Mouse (Mus musculus): ENCODE results near the gene Foxp1. TPM values are rescaled to one million over a fixed set of nuclear protein-coding genes. Genes with fewer than 3 reads are reported as not detected.

The Foxp1 gene
- polyA plus RNA-seq, 1 experiment from 2014 or later: 57.8 TPM

GRCm38 (mm10) chr6:99282866-99283657, 239.5 kb downstream of the Foxp1 start:
- no peak overlapping the region for H3K27ac ChIP-seq
- no peaks in the 10 kb centered on the region for H3K27me3 ChIP-seq (ENCODE audit: poor library complexity, severe bottlenecking)
- DNase-seq (ENCODE audit: extremely low spot score, low spot score): no peak

GRCm38 (mm10) chr6:99281433-99281832, 241.1 kb downstream of the Foxp1 start:
- Histone ChIP-seq H3K27me3 (ENCODE audit: poor library complexity, severe bottlenecking) (no peaks in the 10 kb centered on the region), H3K36me3 (replicated peaks) (no peaks in the 10 kb centered on the region), H3K4me3 (no peak overlapping the region), H3K27ac (no peak overlapping the region), H3K9me3 (no peaks in the 10 kb centered on the region), H3K4me1 (peaks cover 21% of the 10 kb centered on the region)
- no peak for DNase-seq (ENCODE audit: extremely low spot score, low spot score)
- 95% methylated on average over 9 of the region's 9 CpGs for WGBS

More at GRCm38 (mm10) chr6:99282866-99283657, 239.5 kb downstream of the Foxp1 start:
- WGBS: 77% methylated on average over 15 of the region's 15 CpGs
- peaks cover 25% of the 10 kb centered on the region for H3K4me1 ChIP-seq
- H3K4me3 ChIP-seq: no peak overlapping the region
- no peaks in the 10 kb centered on the region for H3K36me3 ChIP-seq (replicated peaks)
- no peaks in the 10 kb centered on the region for H3K9me3 ChIP-seq

GRCm38 (mm10) chr6:99280619-99281018, 241.9 kb downstream of the Foxp1 start:
- H3K4me1 ChIP-seq: peaks cover 28% of the 10 kb centered on the region
- H3K36me3 ChIP-seq (replicated peaks): no peaks in the 10 kb centered on the region
- H3K4me3 ChIP-seq: no peak overlapping the region
- DNase-seq (ENCODE audit: extremely low spot score, low spot score): no peak
- H3K27ac ChIP-seq: no peak overlapping the region
- no peaks in the 10 kb centered on the region for H3K27me3 ChIP-seq (ENCODE audit: poor library complexity, severe bottlenecking)
- H3K9me3 ChIP-seq: no peaks in the 10 kb centered on the region
- 86% methylated on average over 5 of the region's 5 CpGs for WGBS

GRCm38 (mm10) chr6:99277251-99277650, 245.3 kb downstream of the Foxp1 start:
- Histone ChIP-seq H3K36me3 (replicated peaks) (no peaks in the 10 kb centered on the region), H3K4me1 (peaks cover 32% of the 10 kb centered on the region), H3K4me3 (no peak overlapping the region), H3K9me3 (no peaks in the 10 kb centered on the region), H3K27me3 (ENCODE audit: poor library complexity, severe bottlenecking) (no peaks in the 10 kb centered on the region), H3K27ac (no peak overlapping the region)
- DNase-seq (ENCODE audit: extremely low spot score, low spot score): no peak
- 88% methylated on average over 1 of the region's 1 CpGs for WGBS

GRCm38 (mm10) chr6:99276297-99276653, 246.2 kb downstream of the Foxp1 start:
- Histone ChIP-seq H3K27ac (no peak overlapping the region; the same call in 1 of the 2 replicates), H3K4me1 (peaks cover 38% of the 10 kb centered on the region), H3K36me3 (replicated peaks) (no peaks in the 10 kb centered on the region), H3K27me3 (ENCODE audit: poor library complexity, severe bottlenecking) (no peaks in the 10 kb centered on the region), H3K4me3 (no peak overlapping the region), H3K9me3 (no peaks in the 10 kb centered on the region)
- DNase-seq (ENCODE audit: extremely low spot score, low spot score): no peak
- WGBS: 88% methylated on average over 7 of the region's 7 CpGs

GRCm38 (mm10) chr6:99275381-99276296, 246.9 kb downstream of the Foxp1 start:
- no peak overlapping the region for H3K4me3 ChIP-seq
- no peak overlapping the region; the same call in 1 of the 2 replicates for H3K27ac ChIP-seq
- WGBS: 79% methylated on average over 21 of the region's 21 CpGs
- no peaks in the 10 kb centered on the region for H3K9me3 ChIP-seq
- H3K36me3 ChIP-seq (replicated peaks): no peaks in the 10 kb centered on the region
- DNase-seq (ENCODE audit: extremely low spot score, low spot score): no peak
- H3K27me3 ChIP-seq (ENCODE audit: poor library complexity, severe bottlenecking): no peaks in the 10 kb centered on the region
- peaks cover 43% of the 10 kb centered on the region for H3K4me1 ChIP-seq

- WGBS: 91% methylated on average over 5 of the region's 5 CpGs
- DNase-seq (ENCODE audit: extremely low spot score, low spot score): no peak
- H3K4me1 ChIP-seq: peaks cover 51% of the 10 kb centered on the region
- no peaks in the 10 kb centered on the region for H3K27me3 ChIP-seq (ENCODE audit: poor library complexity, severe bottlenecking)
- H3K9me3 ChIP-seq: no peaks in the 10 kb centered on the region
- no peak overlapping the region for H3K4me3 ChIP-seq
- no peaks in the 10 kb centered on the region for H3K36me3 ChIP-seq (replicated peaks)
- H3K27ac ChIP-seq: no peak overlapping the region
Observed at GRCm38 (mm10) chr6:99274667-99275066, 247.9 kb downstream of the Foxp1 start.

GRCm38 (mm10) chr6:99274222-99274621, 248.3 kb downstream of the Foxp1 start:
- H3K27ac ChIP-seq: 0 out of 2 replicates have a peak overlapping the region, but pooled peaks have one; percentile 40
- H3K36me3 ChIP-seq (replicated peaks): no peaks in the 10 kb centered on the region
- peaks cover 54% of the 10 kb centered on the region for H3K4me1 ChIP-seq
- no peaks in the 10 kb centered on the region for H3K27me3 ChIP-seq (ENCODE audit: poor library complexity, severe bottlenecking)
- H3K4me3 ChIP-seq: no peak overlapping the region
- 83% methylated on average over 6 of the region's 6 CpGs for WGBS
- DNase-seq (ENCODE audit: extremely low spot score, low spot score): no peak
- H3K9me3 ChIP-seq: no peaks in the 10 kb centered on the region

GRCm38 (mm10) chr6:99273177-99273576, 249.3 kb downstream of the Foxp1 start:
- no peak overlapping the region for H3K4me3 ChIP-seq
- WGBS: 75% methylated on average over 5 of the region's 5 CpGs
- DNase-seq (ENCODE audit: extremely low spot score, low spot score): no peak
- H3K27ac ChIP-seq: no peak overlapping the region
- H3K36me3 ChIP-seq (replicated peaks): no peaks in the 10 kb centered on the region
- H3K4me1 ChIP-seq: peaks cover 64% of the 10 kb centered on the region
- H3K9me3 ChIP-seq: no peaks in the 10 kb centered on the region
- no peaks in the 10 kb centered on the region for H3K27me3 ChIP-seq (ENCODE audit: poor library complexity, severe bottlenecking)

GRCm38 (mm10) chr6:99272174-99272573, 250.3 kb downstream of the Foxp1 start:
- H3K4me1 ChIP-seq: peaks cover 68% of the 10 kb centered on the region
- H3K4me3 ChIP-seq: no peak overlapping the region
- H3K9me3 ChIP-seq: no peaks in the 10 kb centered on the region
- no peak overlapping the region for H3K27ac ChIP-seq
- 88% methylated on average over 3 of the region's 3 CpGs for WGBS
- H3K36me3 ChIP-seq (replicated peaks): no peaks in the 10 kb centered on the region
- DNase-seq (ENCODE audit: extremely low spot score, low spot score): no peak
- no peaks in the 10 kb centered on the region for H3K27me3 ChIP-seq (ENCODE audit: poor library complexity, severe bottlenecking)

- Histone ChIP-seq H3K27me3 (ENCODE audit: poor library complexity, severe bottlenecking) (no peaks in the 10 kb centered on the region), H3K4me1 (peaks cover 73% of the 10 kb centered on the region), H3K36me3 (replicated peaks) (no peaks in the 10 kb centered on the region), H3K27ac (no peak overlapping the region), H3K9me3 (no peaks in the 10 kb centered on the region), H3K4me3 (no peak overlapping the region)
- DNase-seq (ENCODE audit: extremely low spot score, low spot score): no peak
- WGBS: 82% methylated on average over 7 of the region's 7 CpGs
Observed at GRCm38 (mm10) chr6:99271741-99272140, 250.8 kb downstream of the Foxp1 start.

GRCm38 (mm10) chr6:99269921-99270320, 252.6 kb downstream of the Foxp1 start:
- WGBS: 67% methylated on average over 6 of the region's 6 CpGs
- DNase-seq (ENCODE audit: extremely low spot score, low spot score): no peak
- peaks cover 80% of the 10 kb centered on the region for H3K4me1 ChIP-seq

More at GRCm38 (mm10) chr6:99269921-99270320, 252.6 kb downstream of the Foxp1 start:
- Histone ChIP-seq H3K27ac (no peak overlapping the region), H3K27me3 (ENCODE audit: poor library complexity, severe bottlenecking) (0 out of 2 replicates have a peak, but pooled peaks cover 3% of the 10 kb centered on the region), H3K36me3 (replicated peaks) (no peaks in the 10 kb centered on the region), H3K4me3 (no peak overlapping the region), H3K9me3 (no peaks in the 10 kb centered on the region)

Measured in forebrain, embryonic 10.5 days (tissue).